Mouse (Mus musculus): ENCODE measurements around the gene Fam19a2. TPM values are rescaled to one million over a fixed set of nuclear protein-coding genes. Genes with fewer than 3 reads are reported as not detected.

The Fam19a2 gene
- 0.03 and 0.04 TPM in 2 replicates for polyA plus RNA-seq (2012; rRNA removed)

DNA sequence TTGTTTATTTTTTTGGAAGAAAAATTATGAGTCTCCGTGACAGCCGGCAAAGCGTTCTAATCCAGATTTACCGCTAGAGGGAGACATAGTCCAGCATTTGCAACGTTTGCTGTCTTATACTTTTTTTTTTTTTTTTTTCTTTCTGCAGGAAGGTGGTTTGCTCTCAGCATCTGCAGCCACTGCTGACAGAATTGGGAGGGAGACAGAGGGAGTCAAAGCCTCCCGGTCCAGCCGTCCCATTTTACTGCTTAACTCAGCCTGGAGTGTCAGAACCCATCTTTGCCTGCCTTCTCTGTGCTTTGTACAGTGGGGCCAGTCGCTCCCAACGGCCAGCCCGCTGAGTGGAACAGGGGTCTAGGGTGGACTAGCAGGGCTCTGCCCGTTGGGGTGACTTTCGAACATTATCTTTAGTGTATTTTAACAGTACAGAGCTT is at the start of gene Fam19a2:
TSS of gene Fam19a2 (plus strand) at position 121 of the 434 bp plus-strand sequence.
- peak; percentile 23 for DNase-seq (ENCODE audit: low spot score)

DNA sequence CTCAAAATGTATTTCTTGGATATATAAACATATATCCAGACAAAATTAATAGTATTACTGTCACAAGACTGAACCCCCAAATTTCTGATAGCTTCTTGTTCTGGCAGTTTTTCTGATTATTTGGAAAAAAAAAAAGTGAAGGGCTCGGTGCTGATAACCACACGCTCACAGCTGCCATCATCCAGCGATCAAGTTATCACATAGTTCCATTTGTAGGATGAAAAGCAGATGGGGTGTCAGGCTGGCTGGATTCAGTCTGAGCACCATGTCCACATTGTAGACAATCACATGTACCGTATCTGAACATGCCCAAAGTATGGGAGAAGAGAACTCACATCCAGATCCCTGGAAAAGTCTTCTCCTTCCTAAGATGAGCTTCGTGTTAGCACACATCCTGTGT is 41.0 kb upstream of the Fam19a2 start:
- DNase-seq (ENCODE audit: low spot score), result no peak

DNA sequence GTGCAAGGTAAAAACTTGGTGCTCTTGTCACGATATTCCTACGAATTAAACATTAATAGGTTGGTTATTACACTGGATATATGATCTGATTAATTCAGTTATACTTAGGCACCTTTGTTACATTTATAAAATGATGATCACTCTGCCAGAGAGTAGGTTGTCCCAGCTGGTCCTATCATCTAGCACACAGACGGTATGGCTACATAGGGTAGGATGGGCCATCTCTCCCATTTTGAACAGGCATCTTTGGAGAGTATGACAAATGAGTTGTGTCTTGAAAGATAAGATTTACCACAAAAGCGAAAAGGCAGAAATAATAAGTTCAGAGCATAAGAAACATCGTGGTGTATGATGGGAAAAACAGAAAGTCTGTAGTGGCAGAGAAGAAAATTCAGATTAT is 34.4 kb upstream of the Fam19a2 start:
- no peak for DNase-seq (ENCODE audit: low spot score)

DNA sequence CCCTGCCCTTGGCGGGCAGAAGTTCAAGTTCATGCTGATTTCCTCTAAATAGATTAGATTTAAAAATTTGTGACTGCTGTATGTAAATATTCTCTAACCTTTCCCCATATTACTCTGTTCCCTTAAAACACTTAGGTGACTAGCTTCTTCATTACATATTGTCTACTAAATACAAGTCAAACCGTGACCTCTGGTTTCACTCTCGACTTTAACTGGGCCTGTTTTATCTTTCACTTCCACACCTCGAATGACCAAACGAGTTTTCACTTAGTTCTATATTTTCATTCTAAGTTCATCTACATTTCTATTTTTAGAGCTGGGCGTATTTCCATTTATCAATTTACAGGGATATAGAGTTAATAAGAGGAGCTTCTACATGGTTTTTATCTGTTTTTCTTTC is 15.7 kb upstream of the Fam19a2 start:
- DNase-seq (ENCODE audit: low spot score), result no peak

- no peak for DNase-seq (ENCODE audit: low spot score)
These were observed 11.9 kb upstream of the Fam19a2 start for GRCm38 (mm10) chr10:123251904-123252303.

DNA sequence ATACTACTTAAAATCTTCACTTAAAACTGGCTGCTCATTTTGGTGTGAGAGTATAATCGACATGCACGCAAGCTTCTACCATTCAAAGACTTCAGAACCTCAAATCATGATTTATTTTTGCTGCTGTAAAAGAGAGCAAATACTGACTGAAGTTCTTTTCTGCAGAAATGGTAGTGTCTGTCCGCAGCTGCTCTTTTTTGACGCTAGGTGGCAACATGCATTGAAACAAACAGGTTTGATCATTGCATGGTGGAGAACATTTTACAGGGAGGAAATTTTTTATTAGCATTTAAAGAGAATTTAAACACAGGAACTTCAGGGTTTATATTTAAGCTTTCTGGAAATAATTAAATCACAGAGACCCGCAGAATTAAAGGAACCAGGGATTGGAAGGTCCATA is 9.5 kb upstream of the Fam19a2 start:
- DNase-seq (ENCODE audit: low spot score), result no peak

GRCm38 (mm10) chr10:123255674-123256348 is 8.0 kb upstream of the Fam19a2 start:
- DNase-seq (ENCODE audit: low spot score), result no peak

- DNase-seq (ENCODE audit: low spot score), result no peak
These were observed 830 bp downstream of the Fam19a2 start for GRCm38 (mm10) chr10:123264461-123265191.

- DNase-seq (ENCODE audit: low spot score), result peak; percentile 26
These were observed 1.5 kb downstream of the Fam19a2 start for GRCm38 (mm10) chr10:123265241-123265790.

GRCm38 (mm10) chr10:123268568-123268967 is 4.8 kb downstream of the Fam19a2 start:
- no peak for DNase-seq (ENCODE audit: low spot score)

- no peak for DNase-seq (ENCODE audit: low spot score)
These were observed 10.8 kb downstream of the Fam19a2 start for GRCm38 (mm10) chr10:123274554-123274953.

DNA sequence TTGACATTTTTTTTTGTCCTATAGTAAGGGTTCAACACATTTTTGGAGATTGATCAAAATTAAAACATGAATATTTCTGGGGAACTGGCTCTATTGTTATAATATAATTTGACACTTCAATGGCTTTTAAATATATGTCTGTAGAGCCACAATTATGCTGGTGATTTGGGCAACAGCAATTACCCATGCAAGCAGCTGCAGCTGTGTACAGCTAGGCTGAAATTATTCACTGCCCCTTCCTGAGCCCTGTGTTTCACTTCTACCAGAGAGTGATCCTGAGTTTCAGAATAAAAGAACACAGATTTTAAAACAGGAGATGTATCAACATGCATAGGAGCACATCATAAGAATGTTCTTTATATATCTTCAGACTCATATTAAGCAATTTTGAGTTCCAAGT is 43.5 kb downstream of the Fam19a2 start:
- DNase-seq (ENCODE audit: low spot score), result no peak

DNA sequence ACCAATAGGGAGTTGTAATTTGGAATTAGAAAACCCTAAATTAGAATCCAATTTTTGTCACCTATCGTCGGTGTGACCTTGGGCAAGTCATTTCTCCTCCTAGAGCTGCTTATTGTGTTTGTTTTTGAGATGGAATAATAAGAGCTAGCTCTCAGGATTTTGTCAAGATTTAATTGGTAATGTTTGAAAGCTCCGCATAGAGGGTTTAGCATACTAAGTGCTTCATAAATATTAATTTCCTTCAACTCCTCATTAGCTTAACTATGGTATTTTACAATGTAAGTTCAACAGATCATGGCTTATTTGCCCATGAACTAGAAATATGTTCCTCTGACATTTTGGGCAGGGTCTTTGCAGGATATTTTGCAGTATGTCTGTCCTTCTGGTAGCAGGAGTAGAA is 62.5 kb downstream of the Fam19a2 start:
- no peak for DNase-seq (ENCODE audit: low spot score)

- no peak for DNase-seq (ENCODE audit: low spot score)
These were observed 77.5 kb downstream of the Fam19a2 start for GRCm38 (mm10) chr10:123341280-123341679.

DNA sequence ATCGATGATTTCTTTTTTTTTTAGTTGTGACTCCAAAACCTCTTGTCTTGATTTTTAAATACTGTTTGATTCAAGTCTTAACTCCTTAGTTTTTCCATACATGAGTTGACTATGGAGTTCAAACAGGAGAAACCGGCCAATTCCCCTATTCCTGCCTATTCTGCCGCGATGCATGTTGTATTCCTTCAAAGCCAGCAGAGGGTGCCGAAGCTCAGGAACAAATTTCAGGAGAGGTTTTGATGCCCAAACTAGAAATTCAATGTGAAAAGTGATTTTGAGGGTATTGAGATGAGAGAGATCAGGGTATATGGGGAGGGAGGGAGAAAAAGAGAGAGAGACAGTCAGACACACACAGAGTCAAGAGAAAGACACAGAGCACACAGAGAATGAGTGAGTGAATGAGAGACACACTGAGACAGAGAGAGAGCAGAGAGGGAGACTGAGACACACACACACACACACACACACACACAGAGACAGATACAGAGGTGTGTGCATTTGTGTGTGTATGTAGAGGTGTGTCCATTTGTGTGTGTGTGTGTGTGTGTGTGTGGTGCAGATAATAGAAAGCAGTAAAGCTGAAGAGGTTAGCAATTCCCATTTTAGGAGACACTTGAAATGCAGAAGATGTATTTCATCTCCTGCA is 78.9 kb downstream of the Fam19a2 start:
- DNase-seq (ENCODE audit: low spot score), result no peak

- DNase-seq (ENCODE audit: low spot score), result no peak
These were observed 82.5 kb downstream of the Fam19a2 start for GRCm38 (mm10) chr10:123346301-123346700.

DNA sequence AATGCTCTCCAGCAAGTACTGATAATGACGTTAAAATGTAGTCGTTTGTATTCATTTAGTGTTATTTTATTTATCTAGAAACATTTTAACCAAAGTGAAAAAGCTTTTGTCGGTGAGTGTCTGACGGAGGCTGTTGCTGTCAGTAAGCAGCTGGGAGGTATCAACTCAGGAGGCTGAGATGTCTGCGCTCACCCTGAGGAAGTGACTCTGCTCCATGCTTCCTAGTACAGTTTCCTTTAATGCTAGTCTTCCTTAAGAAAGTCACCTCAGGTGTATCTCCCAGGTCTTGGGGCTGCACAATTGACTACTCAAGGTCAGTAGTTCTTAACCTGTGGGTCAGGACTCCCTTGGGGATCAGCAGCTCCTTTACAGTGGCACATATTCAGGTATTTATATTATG is 89.9 kb downstream of the Fam19a2 start:
- DNase-seq (ENCODE audit: low spot score), result no peak

DNA sequence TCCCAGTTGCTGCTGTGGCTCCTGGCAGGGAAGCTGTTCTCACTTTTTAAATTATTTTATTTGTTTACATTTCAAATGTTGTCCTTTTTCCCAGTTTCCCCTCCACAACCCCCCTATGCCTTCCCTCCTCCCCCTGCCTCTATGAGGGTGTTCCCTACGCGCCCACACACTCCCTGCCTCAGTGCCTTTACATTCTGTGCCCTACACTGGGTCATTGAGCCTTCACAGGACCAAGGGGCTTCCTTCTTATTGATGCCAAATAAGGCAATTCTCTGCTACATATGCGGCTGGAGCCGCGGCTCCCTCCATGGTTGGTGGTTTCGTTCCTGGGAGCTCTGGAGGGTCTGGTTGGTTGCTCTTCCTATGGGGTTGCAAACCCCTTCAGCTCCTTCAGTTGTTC is 93.2 kb downstream of the Fam19a2 start:
- no peak for DNase-seq (ENCODE audit: low spot score)

DNA sequence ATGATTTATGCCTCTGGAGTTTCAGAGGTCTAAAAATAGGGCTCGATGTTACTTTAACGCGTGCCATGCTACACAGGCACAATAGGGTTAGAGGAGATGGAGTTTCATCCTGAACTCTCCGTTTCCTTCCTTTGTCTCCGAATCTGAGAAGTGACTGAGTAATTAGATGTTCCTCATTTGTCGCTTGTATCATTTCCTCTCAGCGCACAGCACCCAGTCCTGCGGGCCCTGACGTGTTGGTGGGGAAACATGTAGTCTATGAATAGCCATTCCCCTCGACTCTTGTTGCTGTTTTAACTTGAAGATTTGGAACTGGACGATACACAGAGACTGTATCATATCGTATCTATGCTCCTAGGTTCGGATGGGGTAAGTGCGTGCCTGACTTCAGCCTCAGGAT is 96.7 kb downstream of the Fam19a2 start:
- no peak for DNase-seq (ENCODE audit: low spot score)

GRCm38 (mm10) chr10:123364628-123365027 is 100.8 kb downstream of the Fam19a2 start:
- DNase-seq (ENCODE audit: low spot score), result no peak

- DNase-seq (ENCODE audit: low spot score), result no peak
These were observed 103.5 kb downstream of the Fam19a2 start for GRCm38 (mm10) chr10:123367152-123367864.

DNA sequence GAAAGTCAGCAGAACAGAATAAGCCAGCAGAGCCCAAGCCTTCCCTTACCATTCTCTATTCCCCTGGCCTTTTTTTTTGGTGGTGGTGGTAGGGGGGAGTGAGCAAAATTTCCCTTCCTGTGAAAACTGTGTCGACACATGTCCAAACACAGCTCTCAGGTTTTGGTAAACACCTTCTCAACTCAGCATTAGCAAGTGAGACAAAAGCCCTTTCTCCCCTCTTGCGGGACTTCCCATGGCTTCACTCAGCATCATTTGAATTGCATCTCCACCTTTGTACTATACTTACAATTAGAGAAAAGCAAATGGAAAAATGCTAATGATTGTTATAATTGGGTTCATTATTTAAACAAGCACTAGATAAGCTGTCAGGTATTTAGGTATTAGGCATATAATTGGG is 119.5 kb downstream of the Fam19a2 start:
- no peak for DNase-seq (ENCODE audit: low spot score)

Data from urinary bladder, adult 2 months (tissue).